Mouse (Mus musculus) ES-E14 (cell line): Measurements from ENCODE around the gene Cmss1. TPM values are rescaled to one million over a fixed set of nuclear protein-coding genes. Genes with fewer than 3 reads are reported as not detected.

Source experiments
- DNase-seq: peaks from one replicate; pipeline ENCODE4 v3.0.0-alpha.2; 2013; ENCODE audit warnings: low read depth, low spot score
- H3K27ac ChIP-seq: 2 replicates; pipeline ENCODE4 v1.5.1; 2012; ENCODE audit warnings: low read depth, mild to moderate bottlenecking, low read length, moderate library complexity, mixed read lengths; ENCODE audit not compliant: poor library complexity, insufficient read depth, severe bottlenecking
- H3K36me3 ChIP-seq: 2 replicates; pipeline ENCODE4 v1.6.1; 2012; ENCODE audit warnings: mild to moderate bottlenecking, low read length, moderate library complexity, mixed read lengths; ENCODE audit not compliant: control insufficient read depth, poor library complexity, insufficient read depth, severe bottlenecking
- H3K4me1 ChIP-seq, 2 experiments: fragments of 150-350 bp in 1 of 2; sonication (generic) in 1 of 2; 2 replicates each; pipeline ENCODE4 v1.6.1; 2012; ENCODE audit warnings: low read length in 2 of 2, mild to moderate bottlenecking in 1 of 2, mixed read lengths in 1 of 2; ENCODE audit not compliant: control insufficient read depth in 2 of 2, insufficient read depth in 2 of 2, poor library complexity in 1 of 2
- H3K4me3 ChIP-seq, 2 experiments: fragments of 150-350 bp in 1 of 2; sonication (generic) in 1 of 2; 2 replicates each; pipeline ENCODE4 v1.5.1; 2012; ENCODE audit warnings: low read length in 2 of 2, low read depth in 1 of 2, mild to moderate bottlenecking in 1 of 2, mixed read lengths in 1 of 2; ENCODE audit not compliant: insufficient read depth in 1 of 2, poor library complexity in 1 of 2, severe bottlenecking in 1 of 2
- H3K9ac ChIP-seq: 2 replicates; pipeline ENCODE4 v1.6.1; 2012; ENCODE audit warnings: low read depth, mild to moderate bottlenecking, low read length, mixed read lengths; ENCODE audit not compliant: poor library complexity, insufficient read depth, severe bottlenecking
- H3K9me3 ChIP-seq: fragments of 150-350 bp; sonication (generic); 2 replicates; pipeline ENCODE4 v1.6.1; 2012; ENCODE audit warnings: low read depth, mild to moderate bottlenecking, low read length; ENCODE audit not compliant: control insufficient read depth, insufficient read depth
- CHD2 ChIP-seq: IDR thresholded peaks from 2 replicates; pipeline ENCODE4 v1.6.1; 2014; ENCODE audit warnings: mild to moderate bottlenecking, low read depth, low read length, inconsistent platforms
- HCFC1 ChIP-seq: IDR thresholded peaks from 2 replicates; pipeline ENCODE4 v1.6.1; 2012; ENCODE audit warnings: low read length, inconsistent platforms, borderline replicate concordance; ENCODE audit not compliant: insufficient read depth
- MAFK ChIP-seq: IDR thresholded peaks from 2 replicates; pipeline ENCODE4 v1.6.1; 2014; ENCODE audit warnings: mild to moderate bottlenecking, low read depth, low read length, inconsistent platforms; ENCODE audit not compliant: insufficient read depth
- ZC3H11A ChIP-seq: IDR thresholded peaks from 2 replicates; pipeline ENCODE4 v1.6.1; 2012; ENCODE audit warnings: low read depth, mild to moderate bottlenecking, inconsistent platforms, low read length, borderline replicate concordance
- ZNF384 ChIP-seq: IDR thresholded peaks from 2 replicates; pipeline ENCODE4 v1.6.1; 2012; ENCODE audit warnings: low read depth, low read length, inconsistent platforms
- in situ Hi-C, 2 experiments: fragments of 600-800 bp; cut with MboI; formaldehyde crosslinking; loops; one replicate each; pipeline ENCODE4 v1.15.1; 2025; ENCODE audit warnings: low sequenced_read_pairs in 2 of 2, inconsistent platforms in 1 of 2; ENCODE audit not compliant: unreplicated experiment in 2 of 2
- total RNA-seq: library from RNA; depleted of rRNA; stranded (reverse); fragments of 300-350 nt; gene quantifications from 2 replicates; pipeline ENCODE4 v1.2.3, GENCODE M21; 2012

Gene Cmss1
- total RNA-seq, 1 experiment, result 58.7 TPM

- H3K9ac ChIP-seq, result no peak overlapping the region
Measured at GRCm38 (mm10) chr16:57417955-57418354, 188.7 kb downstream of the Cmss1 start.

GRCm38 (mm10) chr16:57417017-57417416 lies 189.6 kb downstream of the Cmss1 start:
- H3K36me3 ChIP-seq, result no peaks in the 10 kb centered on the region
- no peaks in the 10 kb centered on the region for H3K4me1 ChIP-seq
- TF ChIP-seq HCFC1 (no peak), ZC3H11A (no peak), CHD2 (no peak)
- H3K27ac ChIP-seq, result no peak overlapping the region
- no peaks in the 10 kb centered on the region for H3K9me3 ChIP-seq
- DNase-seq, result no peak
- in situ Hi-C loops, result no loop called here
- H3K4me3 ChIP-seq, result no peak overlapping the region
- no peak overlapping the region for H3K9ac ChIP-seq

More at GRCm38 (mm10) chr16:57417955-57418354, 188.7 kb downstream of the Cmss1 start:
- no peaks in the 10 kb centered on the region for H3K36me3 ChIP-seq
- TF ChIP-seq ZC3H11A (no peak), MAFK (no peak), HCFC1 (no peak), CHD2 (no peak), ZNF384 (no peak)
- DNase-seq, result no peak
- no peak overlapping the region for H3K27ac ChIP-seq
- H3K4me3 ChIP-seq, result no peak overlapping the region
- no peaks in the 10 kb centered on the region for H3K4me1 ChIP-seq
- H3K9me3 ChIP-seq, result no peaks in the 10 kb centered on the region
- in situ Hi-C loops, result no loop called here

GRCm38 (mm10) chr16:57416049-57416448 lies 190.6 kb downstream of the Cmss1 start:
- Histone ChIP-seq H3K27ac (no peak overlapping the region), H3K4me1 (no peaks in the 10 kb centered on the region), H3K36me3 (no peaks in the 10 kb centered on the region), H3K9ac (no peak overlapping the region), H3K9me3 (no peaks in the 10 kb centered on the region), H3K4me3 (no peak overlapping the region)
- in situ Hi-C loops, result no loop called here
- TF ChIP-seq MAFK (no peak), HCFC1 (no peak), ZNF384 (no peak)
- DNase-seq, result no peak

- no peak overlapping the region for H3K9ac ChIP-seq
- no peaks in the 10 kb centered on the region for H3K36me3 ChIP-seq
- no peak for TF ChIP-seq CHD2
- TF ChIP-seq MAFK, result no peak
- no peak for TF ChIP-seq ZC3H11A
- TF ChIP-seq ZNF384, result no peak
- TF ChIP-seq HCFC1, result no peak
- no peak overlapping the region for H3K27ac ChIP-seq
- DNase-seq, result no peak
- H3K4me3 ChIP-seq, result no peak overlapping the region
- H3K9me3 ChIP-seq, result no peaks in the 10 kb centered on the region
- no peaks in the 10 kb centered on the region for H3K4me1 ChIP-seq
- in situ Hi-C loops, result no loop called here
Measured at GRCm38 (mm10) chr16:57412766-57413165, 193.9 kb downstream of the Cmss1 start.

DNA sequence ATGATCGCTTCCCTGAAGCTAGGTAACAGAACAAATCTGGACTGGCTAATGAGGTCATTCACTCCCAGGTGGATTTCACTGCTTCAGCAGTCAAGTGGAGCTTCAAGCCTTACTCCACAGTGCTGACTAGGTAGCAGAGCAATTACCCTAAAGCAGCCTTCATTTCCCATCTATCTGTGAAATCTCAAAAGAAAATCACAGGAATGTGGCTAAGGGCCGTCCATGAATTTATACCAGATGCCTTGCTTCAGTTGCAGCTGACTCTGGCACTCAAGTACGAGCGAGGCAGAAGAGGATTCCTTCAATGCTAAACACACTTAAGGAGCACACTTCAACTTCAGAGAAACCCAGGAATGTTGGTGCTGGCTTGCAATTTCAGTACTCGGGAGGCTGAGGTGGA lies 202.8 kb downstream of the Cmss1 start:
- in situ Hi-C loops, result no loop called here
- no peak for DNase-seq
- no peaks in the 10 kb centered on the region for H3K36me3 ChIP-seq

More for the DNA sequence above, 202.8 kb downstream of the Cmss1 start:
- TF ChIP-seq MAFK (no peak), ZC3H11A (no peak), ZNF384 (no peak), CHD2 (no peak), HCFC1 (no peak)
- H3K9me3 ChIP-seq, result no peaks in the 10 kb centered on the region
- no peak overlapping the region for H3K27ac ChIP-seq
- no peak overlapping the region for H3K4me3 ChIP-seq
- H3K9ac ChIP-seq, result no peak overlapping the region
- peaks cover 0 to 2% of the 10 kb centered on the region in 2 experiments; a peak in 1 of 4 replicates for H3K4me1 ChIP-seq
